Mouse (Mus musculus): ENCODE measurements around the gene Uaca. TPM values are rescaled to one million over a fixed set of nuclear protein-coding genes. Genes with fewer than 3 reads are reported as not detected.

Uaca gene
- total and polyA plus RNA-seq, 3 experiments: 0.33 TPM; not detected in 2

DNA sequence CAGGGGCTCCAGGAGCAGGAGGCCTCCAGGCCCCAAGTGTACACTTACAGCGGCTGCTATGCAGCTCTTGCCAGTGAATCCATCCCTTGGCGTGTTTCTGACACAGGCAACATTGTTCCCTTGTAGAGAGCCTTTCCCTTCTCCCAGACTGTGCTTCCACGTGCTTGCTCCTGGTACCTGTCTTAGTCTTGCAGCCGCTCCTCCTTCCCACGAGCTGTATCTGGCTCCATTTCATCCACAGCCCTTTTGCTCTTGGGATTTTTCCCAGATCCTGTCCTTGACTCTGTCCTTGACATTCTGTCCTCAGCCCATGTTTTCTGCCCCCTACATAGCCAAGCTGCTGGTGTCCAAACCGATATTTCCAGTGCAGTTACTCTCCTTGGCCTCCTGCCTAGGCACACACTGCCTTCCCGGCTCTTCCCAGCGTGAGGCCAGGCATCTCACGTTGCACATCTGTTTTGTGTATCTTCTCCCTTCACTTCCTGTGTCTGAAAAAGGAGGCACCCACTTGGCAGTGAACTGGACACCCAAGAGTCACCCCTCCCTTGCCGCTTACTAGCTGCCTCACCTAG, 34.8 kb upstream of the Uaca start:
- Histone ChIP-seq H3K4me3 (ENCODE audit: low read depth, low read length) (no peak overlapping the region), H3K4me1 (ENCODE audit: insufficient read depth, low read depth, low read length) (no peaks in the 10 kb centered on the region), H3K9me3 (replicated peaks) (no peaks in the 10 kb centered on the region), H3K27me3 (ENCODE audit: insufficient read depth, low read length) (no peaks in the 10 kb centered on the region), H3K36me3 (replicated peaks) (no peaks in the 10 kb centered on the region)
- ATAC-seq (ENCODE audit: extremely low read depth, insufficient number of reproducible peaks, low FRiP score, poor library complexity, severe bottlenecking) (no peak), DNase-seq (ENCODE audit: low spot score) (no peak)
- TF ChIP-seq GATA1 (IDR thresholded peaks at IDR 0.05; ENCODE audit: borderline replicate concordance, low read length) (no peak), TAL1 (conservative IDR thresholded peaks at IDR 0.05; ENCODE audit: low read depth, low read length) (no peak), GATA2 (IDR thresholded peaks at IDR 0.05; ENCODE audit: borderline replicate concordance, low read depth, low read length) (no peak)

- no peak for ATAC-seq (ENCODE audit: extremely low read depth, insufficient number of reproducible peaks, low FRiP score, poor library complexity, severe bottlenecking)
- Histone ChIP-seq H3K4me1 (ENCODE audit: insufficient read depth, low read depth, low read length) (no peaks in the 10 kb centered on the region), H3K27me3 (ENCODE audit: insufficient read depth, low read length) (0 out of 2 replicates have a peak, but pooled peaks cover 3% of the 10 kb centered on the region), H3K9me3 (replicated peaks) (no peaks in the 10 kb centered on the region), H3K36me3 (replicated peaks) (no peaks in the 10 kb centered on the region), H3K4me3 (ENCODE audit: low read depth, low read length) (no peak overlapping the region)
- TF ChIP-seq CTCF (IDR thresholded peaks at IDR 0.05; ENCODE audit: low read depth, low read length): no peak
- no peak for TF ChIP-seq GATA2 (IDR thresholded peaks at IDR 0.05; ENCODE audit: borderline replicate concordance, low read depth, low read length)
- TF ChIP-seq TAL1 (conservative IDR thresholded peaks at IDR 0.05; ENCODE audit: low read depth, low read length): no peak
- TF ChIP-seq POLR2AphosphoS5 (IDR thresholded peaks at IDR 0.05; ENCODE audit: insufficient replicate concordance, low read depth, low read length): no peak
- TF ChIP-seq GATA1 (IDR thresholded peaks at IDR 0.05; ENCODE audit: borderline replicate concordance, low read length): no peak
- DNase-seq (ENCODE audit: low spot score): no peak
Measured at GRCm38 (mm10) chr9:60765181-60765580, 29.2 kb upstream of the Uaca start.

DNA sequence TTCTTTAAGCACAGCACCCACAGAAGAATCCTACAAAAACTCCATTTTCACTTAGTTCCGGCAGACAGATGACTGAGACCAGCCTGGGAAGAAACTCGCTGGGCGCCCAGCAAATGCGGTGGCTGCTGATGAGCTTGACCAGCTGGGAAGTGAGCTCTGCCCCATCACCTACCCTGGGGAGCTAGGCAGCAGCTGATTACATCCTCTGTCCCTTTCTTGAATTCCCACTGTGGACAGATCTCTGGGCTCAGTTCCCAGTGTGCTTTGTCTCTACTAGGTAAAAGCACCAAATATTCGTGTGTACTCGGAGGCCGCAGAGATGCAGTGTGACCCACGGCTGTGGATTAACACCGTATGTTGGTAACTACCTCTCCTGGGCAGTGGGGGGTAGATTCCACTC, 25.9 kb upstream of the Uaca start:
- DNase-seq (ENCODE audit: low spot score) (no peak), ATAC-seq (ENCODE audit: extremely low read depth, insufficient number of reproducible peaks, low FRiP score, poor library complexity, severe bottlenecking) (no peak)
- H3K27me3 ChIP-seq (ENCODE audit: insufficient read depth, low read length): 0 out of 2 replicates have a peak, but pooled peaks cover 3% of the 10 kb centered on the region
- no peak for TF ChIP-seq POLR2AphosphoS5 (IDR thresholded peaks at IDR 0.05; ENCODE audit: insufficient replicate concordance, low read depth, low read length)
- TF ChIP-seq CTCF (IDR thresholded peaks at IDR 0.05; ENCODE audit: low read depth, low read length): no peak
- no peak for TF ChIP-seq TAL1 (conservative IDR thresholded peaks at IDR 0.05; ENCODE audit: low read depth, low read length)
- TF ChIP-seq GATA2 (IDR thresholded peaks at IDR 0.05; ENCODE audit: borderline replicate concordance, low read depth, low read length): no peak
- TF ChIP-seq GATA1 (IDR thresholded peaks at IDR 0.05; ENCODE audit: borderline replicate concordance, low read length): no peak
- H3K36me3 ChIP-seq (replicated peaks): no peaks in the 10 kb centered on the region
- no peaks in the 10 kb centered on the region for H3K9me3 ChIP-seq (replicated peaks)
- H3K4me1 ChIP-seq (ENCODE audit: insufficient read depth, low read depth, low read length): no peaks in the 10 kb centered on the region
- no peak overlapping the region for H3K4me3 ChIP-seq (ENCODE audit: low read depth, low read length)

DNA sequence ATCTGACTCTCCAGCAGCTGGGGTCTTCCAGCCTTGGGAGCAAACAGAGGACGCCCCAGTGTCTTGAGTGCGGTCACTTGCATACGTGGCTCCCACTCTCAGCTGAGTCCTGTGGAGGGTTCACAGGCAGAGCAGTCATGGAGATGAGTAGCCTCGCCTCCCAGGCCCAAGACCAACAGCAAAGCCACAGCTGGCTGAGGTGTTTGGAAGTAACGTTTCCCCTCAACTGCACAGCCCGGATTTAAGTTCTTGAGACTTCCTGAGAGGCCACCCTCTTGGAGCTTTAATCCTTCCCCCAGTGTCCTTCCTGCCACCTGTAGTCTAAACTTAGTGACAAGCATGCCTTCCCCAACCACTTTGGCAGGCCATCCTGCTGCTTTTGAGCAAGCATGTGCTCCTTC, 24.6 kb upstream of the Uaca start:
- ATAC-seq (ENCODE audit: extremely low read depth, insufficient number of reproducible peaks, low FRiP score, poor library complexity, severe bottlenecking) (no peak), DNase-seq (ENCODE audit: low spot score) (no peak)
- H3K36me3 ChIP-seq (replicated peaks): no peaks in the 10 kb centered on the region
- H3K4me3 ChIP-seq (ENCODE audit: low read depth, low read length): no peak overlapping the region
- 0 out of 2 replicates have a peak, but pooled peaks cover 5% of the 10 kb centered on the region for H3K27me3 ChIP-seq (ENCODE audit: insufficient read depth, low read length)
- no peaks in the 10 kb centered on the region for H3K9me3 ChIP-seq (replicated peaks)
- no peaks in the 10 kb centered on the region for H3K4me1 ChIP-seq (ENCODE audit: insufficient read depth, low read depth, low read length)
- TF ChIP-seq GATA2 (IDR thresholded peaks at IDR 0.05; ENCODE audit: borderline replicate concordance, low read depth, low read length): no peak
- no peak for TF ChIP-seq POLR2AphosphoS5 (IDR thresholded peaks at IDR 0.05; ENCODE audit: insufficient replicate concordance, low read depth, low read length)
- no peak for TF ChIP-seq CTCF (IDR thresholded peaks at IDR 0.05; ENCODE audit: low read depth, low read length)
- TF ChIP-seq TAL1 (conservative IDR thresholded peaks at IDR 0.05; ENCODE audit: low read depth, low read length): no peak
- TF ChIP-seq GATA1 (IDR thresholded peaks at IDR 0.05; ENCODE audit: borderline replicate concordance, low read length): no peak

- DNase-seq (ENCODE audit: low spot score): no peak
- no peak for TF ChIP-seq TAL1 (conservative IDR thresholded peaks at IDR 0.05; ENCODE audit: low read depth, low read length)
- no peak for TF ChIP-seq GATA2 (IDR thresholded peaks at IDR 0.05; ENCODE audit: borderline replicate concordance, low read depth, low read length)
- no peak for TF ChIP-seq CTCF (IDR thresholded peaks at IDR 0.05; ENCODE audit: low read depth, low read length)
- no peak for TF ChIP-seq POLR2AphosphoS5 (IDR thresholded peaks at IDR 0.05; ENCODE audit: insufficient replicate concordance, low read depth, low read length)
- no peak for TF ChIP-seq GATA1 (IDR thresholded peaks at IDR 0.05; ENCODE audit: borderline replicate concordance, low read length)
- H3K9me3 ChIP-seq (replicated peaks): no peaks in the 10 kb centered on the region
- no peak for ATAC-seq (ENCODE audit: extremely low read depth, insufficient number of reproducible peaks, low FRiP score, poor library complexity, severe bottlenecking)
- H3K4me3 ChIP-seq (ENCODE audit: low read depth, low read length): no peak overlapping the region
- peaks cover 5% of the 10 kb centered on the region; the same call in 1 of the 2 replicates for H3K27me3 ChIP-seq (ENCODE audit: insufficient read depth, low read length)
- H3K36me3 ChIP-seq (replicated peaks): no peaks in the 10 kb centered on the region
- H3K4me1 ChIP-seq (ENCODE audit: insufficient read depth, low read depth, low read length): no peaks in the 10 kb centered on the region
Measured at GRCm38 (mm10) chr9:60773713-60774112, 20.6 kb upstream of the Uaca start.

DNA sequence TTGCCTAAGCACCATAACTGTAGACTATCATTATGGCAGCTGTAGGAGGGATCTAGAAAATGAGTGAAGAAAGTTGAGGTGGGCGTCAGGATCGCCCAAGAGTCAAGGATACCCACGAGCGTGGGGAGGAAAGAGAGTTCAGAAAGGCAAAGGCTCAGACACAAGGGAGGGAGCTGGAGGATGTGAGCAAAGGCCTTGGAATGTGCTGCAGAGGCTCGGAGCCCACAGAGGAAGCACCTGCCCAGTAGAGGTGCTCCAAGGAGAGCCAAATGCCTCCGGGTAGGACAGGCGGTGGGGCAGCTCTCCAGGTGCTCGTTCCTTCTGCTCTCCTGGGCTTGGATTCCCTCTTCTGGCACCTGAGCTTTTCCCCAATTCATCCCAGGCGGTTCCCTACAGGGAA, 17.4 kb upstream of the Uaca start:
- Histone ChIP-seq H3K9me3 (replicated peaks) (no peaks in the 10 kb centered on the region), H3K36me3 (replicated peaks) (no peaks in the 10 kb centered on the region), H3K27me3 (ENCODE audit: insufficient read depth, low read length) (peaks cover 2% of the 10 kb centered on the region; the same call in 1 of the 2 replicates), H3K4me1 (ENCODE audit: insufficient read depth, low read depth, low read length) (no peaks in the 10 kb centered on the region), H3K4me3 (ENCODE audit: low read depth, low read length) (no peak overlapping the region)
- ATAC-seq (ENCODE audit: extremely low read depth, insufficient number of reproducible peaks, low FRiP score, poor library complexity, severe bottlenecking): no peak
- no peak for DNase-seq (ENCODE audit: low spot score)
- TF ChIP-seq POLR2AphosphoS5 (IDR thresholded peaks at IDR 0.05; ENCODE audit: insufficient replicate concordance, low read depth, low read length): no peak
- no peak for TF ChIP-seq GATA1 (IDR thresholded peaks at IDR 0.05; ENCODE audit: borderline replicate concordance, low read length)
- no peak for TF ChIP-seq CTCF (IDR thresholded peaks at IDR 0.05; ENCODE audit: low read depth, low read length)
- no peak for TF ChIP-seq GATA2 (IDR thresholded peaks at IDR 0.05; ENCODE audit: borderline replicate concordance, low read depth, low read length)
- no peak for TF ChIP-seq TAL1 (conservative IDR thresholded peaks at IDR 0.05; ENCODE audit: low read depth, low read length)
